Mouse (Mus musculus) heart, embryonic 13.5 days (tissue): Measurements from ENCODE around the gene Smyd1. TPM values are rescaled to one million over a fixed set of nuclear protein-coding genes. Genes with fewer than 3 reads are reported as not detected.

ENCODE experiments used
- ATAC-seq: fragments of 200-750 bp; cut with Nextera tagmentation; 2 replicates; pipeline ENCODE4 v1.8.0; 2017; ENCODE audit warnings: moderate TSS enrichment; ENCODE audit not compliant: insufficient number of reproducible peaks, low FRiP score, low TSS enrichment; ENCODE audit errors: extremely low read depth
- H3K27ac ChIP-seq: fragments of 300-500 bp; sonication (generic); replicated peaks from 2 replicates; pipeline ENCODE4 v1.5.1; 2015; ENCODE audit warnings: moderate library complexity, mild to moderate bottlenecking, inconsistent platforms
- H3K27me3 ChIP-seq: fragments of 300-500 bp; sonication (generic); replicated peaks from 2 replicates; pipeline ENCODE4 v1.6.1; 2015; ENCODE audit warnings: mild to moderate bottlenecking, inconsistent platforms
- H3K36me3 ChIP-seq: fragments of 300-500 bp; sonication (generic); 2 replicates; pipeline ENCODE4 v1.6.1; 2015; ENCODE audit warnings: mild to moderate bottlenecking, inconsistent platforms
- H3K4me1 ChIP-seq: fragments of 300-500 bp; sonication (generic); 2 replicates; pipeline ENCODE4 v1.6.1; 2015; ENCODE audit warnings: inconsistent platforms
- H3K4me2 ChIP-seq: fragments of 300-500 bp; sonication (generic); 2 replicates; pipeline ENCODE4 v1.6.1; 2015; ENCODE audit warnings: inconsistent platforms, mild to moderate bottlenecking, moderate library complexity
- H3K4me3 ChIP-seq: fragments of 300-500 bp; sonication (generic); 2 replicates; pipeline ENCODE4 v1.5.1; 2015; ENCODE audit warnings: moderate library complexity, mild to moderate bottlenecking, inconsistent platforms
- H3K9ac ChIP-seq: fragments of 300-500 bp; sonication (generic); 2 replicates; pipeline ENCODE4 v1.6.1; 2015; ENCODE audit warnings: inconsistent platforms, mild to moderate bottlenecking, moderate library complexity
- H3K9me3 ChIP-seq: fragments of 300-500 bp; sonication (generic); 2 replicates; pipeline ENCODE4 v1.6.1; 2016; ENCODE audit warnings: inconsistent platforms
- WGBS: fragments of 180-500 bp; shearing (Covaris S2); methylation state at CpG from one replicate; pipeline ENCODE4 v1.1.7; 2015; ENCODE audit warnings: mixed read lengths; 5-methylcytosine and 5-hydroxymethylcytosine counted together
- polyA plus RNA-seq: library from polyadenylated mRNA; unstranded; fragments of >200 nt; fragmentation: Nextera tagmentation; extraction: Ambion mirVana; gene quantifications from 2 replicates; pipeline ENCODE4 v1.2.1, GENCODE M21; 2015

The Smyd1 gene
- polyA plus RNA-seq, 1 experiment from 2014 or later: 90.5 TPM

- Histone ChIP-seq H3K9ac (no peak overlapping the region), H3K9me3 (no peaks in the 10 kb centered on the region), H3K4me3 (no peak overlapping the region), H3K27ac (0 out of 2 replicates have a peak overlapping the region, but pooled peaks have one; percentile 20), H3K36me3 (peaks cover 62% of the 10 kb centered on the region), H3K4me2 (no peak overlapping the region), H3K27me3 (no peaks in the 10 kb centered on the region), H3K4me1 (peaks cover 14% of the 10 kb centered on the region)
- WGBS: 80% methylated on average over 6 of the region's 6 CpGs
- no peak for ATAC-seq
Observed at GRCm38 (mm10) chr6:71236506-71236905, 85.5 kb downstream of the Smyd1 start.

- 45% methylated on average over 3 of the region's 3 CpGs for WGBS
- ATAC-seq: no peak
- Histone ChIP-seq H3K9me3 (no peaks in the 10 kb centered on the region), H3K4me1 (peaks cover 8% of the 10 kb centered on the region), H3K36me3 (peaks cover 62% of the 10 kb centered on the region), H3K27me3 (no peaks in the 10 kb centered on the region), H3K4me2 (no peak overlapping the region), H3K9ac (no peak overlapping the region), H3K27ac (no peak overlapping the region), H3K4me3 (no peak overlapping the region)
Observed at GRCm38 (mm10) chr6:71235944-71236343, 86.1 kb downstream of the Smyd1 start.

GRCm38 (mm10) chr6:71235121-71235520, 86.9 kb downstream of the Smyd1 start:
- peaks cover 65% of the 10 kb centered on the region for H3K36me3 ChIP-seq
- no peaks in the 10 kb centered on the region for H3K27me3 ChIP-seq
- WGBS: 61% methylated on average over 13 of the region's 13 CpGs

DNA sequence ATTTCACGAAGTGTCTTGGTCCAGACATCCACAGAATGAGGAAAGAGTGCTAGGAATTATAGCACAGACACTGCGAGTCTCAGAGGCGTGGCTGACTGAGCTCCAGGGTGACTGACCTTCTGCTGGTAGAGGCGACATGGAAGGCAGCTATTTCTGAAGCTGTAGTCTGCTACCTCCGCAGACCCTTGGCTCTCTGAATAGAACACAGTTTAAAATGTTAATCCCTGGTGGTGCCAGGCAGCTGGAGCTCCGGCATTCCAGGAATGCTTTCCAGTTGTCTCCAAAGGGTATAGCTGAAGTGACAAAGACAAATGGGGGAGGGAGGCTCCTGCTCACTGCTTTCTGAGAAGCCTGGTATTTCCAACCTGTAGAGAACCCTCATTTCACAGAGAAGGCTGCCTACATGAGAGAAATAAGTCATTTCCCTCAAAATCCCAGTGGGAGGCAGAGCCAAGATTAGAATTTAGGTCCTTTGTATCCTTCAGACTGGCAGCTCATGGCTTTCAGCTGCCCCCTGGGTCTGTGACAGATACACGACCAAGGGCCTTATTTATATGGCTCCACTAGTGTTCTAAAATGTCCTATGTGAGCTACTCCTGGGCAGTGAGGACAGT, 94.8 kb downstream of the Smyd1 start:
- ATAC-seq: peak; percentile 62
- peaks cover 31% of the 10 kb centered on the region for H3K36me3 ChIP-seq
- no peak overlapping the region for H3K4me3 ChIP-seq
- H3K9ac ChIP-seq: 0 out of 2 replicates have a peak overlapping the region, but pooled peaks have one; percentile 69
- peak overlapping the region; percentile 89 for H3K27ac ChIP-seq
- H3K4me1 ChIP-seq: peaks cover 48% of the 10 kb centered on the region
- 9% methylated on average over 7 of the region's 7 CpGs for WGBS
- peak overlapping the region; percentile 39 for H3K4me2 ChIP-seq
- H3K9me3 ChIP-seq: no peaks in the 10 kb centered on the region
- H3K27me3 ChIP-seq: no peaks in the 10 kb centered on the region

More at GRCm38 (mm10) chr6:71235121-71235520, 86.9 kb downstream of the Smyd1 start:
- Histone ChIP-seq H3K4me1 (0 out of 2 replicates have a peak, but pooled peaks cover 3% of the 10 kb centered on the region), H3K9ac (no peak overlapping the region), H3K4me3 (no peak overlapping the region), H3K27ac (no peak overlapping the region), H3K4me2 (no peak overlapping the region), H3K9me3 (no peaks in the 10 kb centered on the region)
- ATAC-seq: no peak

- Histone ChIP-seq H3K4me3 (no peak overlapping the region), H3K27me3 (no peaks in the 10 kb centered on the region), H3K4me1 (peaks cover 48% of the 10 kb centered on the region), H3K4me2 (peak overlapping the region; percentile 39), H3K27ac (peak overlapping the region; percentile 89), H3K9me3 (no peaks in the 10 kb centered on the region), H3K9ac (peak overlapping the region; percentile 69), H3K36me3 (peaks cover 38% of the 10 kb centered on the region)
- no peak for ATAC-seq
- WGBS: 25% methylated on average over 6 of the region's 6 CpGs
Observed at GRCm38 (mm10) chr6:71226544-71226943, 95.5 kb downstream of the Smyd1 start.

DNA sequence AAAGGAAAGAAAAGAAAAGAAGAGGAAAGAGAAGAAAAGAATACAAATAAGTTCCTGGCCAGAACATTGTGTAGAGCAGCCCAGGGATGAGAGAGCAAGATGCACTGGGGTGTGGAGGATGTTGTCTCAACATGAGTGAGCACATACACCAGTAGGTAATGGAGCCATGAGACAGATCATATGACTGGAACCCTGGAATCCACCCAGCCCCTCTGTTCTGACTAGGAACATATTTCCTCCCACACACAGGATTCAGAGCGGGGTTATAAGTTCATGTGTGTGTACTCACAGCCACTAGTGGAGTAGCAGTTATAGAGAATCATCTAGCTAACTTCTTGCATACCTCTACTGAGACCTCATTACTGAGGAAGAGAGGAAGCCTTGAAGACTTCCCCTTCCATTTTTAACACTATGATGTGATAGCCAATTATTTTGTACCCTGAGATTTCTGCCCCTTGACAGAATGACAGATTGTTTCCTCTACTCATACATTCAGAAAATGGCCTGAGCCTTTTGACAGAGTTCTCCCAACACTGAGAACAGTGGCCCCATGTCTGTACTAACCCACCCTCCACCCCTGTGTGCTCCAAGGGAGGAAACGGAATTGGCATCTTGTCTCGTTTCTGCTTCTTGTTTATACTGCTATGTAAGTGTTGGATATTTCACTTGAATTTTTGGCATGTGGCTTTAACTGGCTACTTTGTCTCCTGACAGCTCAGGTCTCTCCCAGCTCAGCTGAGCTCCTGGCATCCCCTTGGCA, 97.7 kb downstream of the Smyd1 start:
- H3K27me3 ChIP-seq: no peaks in the 10 kb centered on the region
- peaks cover 56% of the 10 kb centered on the region for H3K36me3 ChIP-seq
- H3K4me3 ChIP-seq: no peak overlapping the region
- H3K9ac ChIP-seq: no peak overlapping the region
- no peaks in the 10 kb centered on the region for H3K9me3 ChIP-seq
- H3K4me1 ChIP-seq: peaks cover 48% of the 10 kb centered on the region
- H3K4me2 ChIP-seq: no peak overlapping the region
- ATAC-seq: no peak
- H3K27ac ChIP-seq: peak overlapping the region; percentile 42; the same call in 1 of the 2 replicates
- 62% methylated on average over 3 of the region's 3 CpGs for WGBS

GRCm38 (mm10) chr6:71221501-71221900, 100.5 kb downstream of the Smyd1 start:
- peaks cover 25% of the 10 kb centered on the region for H3K4me1 ChIP-seq
- H3K9ac ChIP-seq: no peak overlapping the region
- H3K27ac ChIP-seq: no peak overlapping the region
- no peaks in the 10 kb centered on the region for H3K27me3 ChIP-seq
- no peak overlapping the region for H3K4me2 ChIP-seq
- peaks cover 72% of the 10 kb centered on the region for H3K36me3 ChIP-seq
- ATAC-seq: no peak
- no peak overlapping the region for H3K4me3 ChIP-seq
- no peaks in the 10 kb centered on the region for H3K9me3 ChIP-seq
- 78% methylated on average over 4 of the region's 4 CpGs for WGBS

DNA sequence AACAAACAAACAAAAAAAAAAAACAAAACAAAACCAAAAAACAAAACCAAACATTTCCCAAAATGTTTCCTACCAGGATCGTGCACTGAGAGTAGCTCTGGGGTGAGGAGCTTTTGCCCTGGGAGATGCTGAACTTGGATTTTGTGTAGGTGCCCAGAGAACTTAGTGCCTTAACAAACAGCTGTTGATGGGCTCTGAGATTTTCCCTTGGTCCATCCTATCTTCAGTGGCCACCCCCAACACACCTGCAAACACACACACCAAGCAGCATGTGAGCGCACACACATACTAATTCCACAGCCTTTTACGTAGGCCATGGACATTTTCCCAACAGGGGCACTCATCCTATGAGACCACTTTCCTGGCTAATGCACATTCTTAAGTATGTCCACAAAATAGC, 109.6 kb downstream of the Smyd1 start:
- peaks cover 54% of the 10 kb centered on the region for H3K36me3 ChIP-seq
- 95% methylated on average over 3 of the region's 3 CpGs for WGBS
- H3K4me2 ChIP-seq: no peak overlapping the region
- no peak overlapping the region for H3K9ac ChIP-seq
- H3K4me3 ChIP-seq: no peak overlapping the region
- H3K27me3 ChIP-seq: no peaks in the 10 kb centered on the region
- H3K4me1 ChIP-seq: no peaks in the 10 kb centered on the region
- ATAC-seq: no peak
- 0 out of 2 replicates have a peak, but pooled peaks cover 3% of the 10 kb centered on the region for H3K9me3 ChIP-seq
- no peak overlapping the region for H3K27ac ChIP-seq

DNA sequence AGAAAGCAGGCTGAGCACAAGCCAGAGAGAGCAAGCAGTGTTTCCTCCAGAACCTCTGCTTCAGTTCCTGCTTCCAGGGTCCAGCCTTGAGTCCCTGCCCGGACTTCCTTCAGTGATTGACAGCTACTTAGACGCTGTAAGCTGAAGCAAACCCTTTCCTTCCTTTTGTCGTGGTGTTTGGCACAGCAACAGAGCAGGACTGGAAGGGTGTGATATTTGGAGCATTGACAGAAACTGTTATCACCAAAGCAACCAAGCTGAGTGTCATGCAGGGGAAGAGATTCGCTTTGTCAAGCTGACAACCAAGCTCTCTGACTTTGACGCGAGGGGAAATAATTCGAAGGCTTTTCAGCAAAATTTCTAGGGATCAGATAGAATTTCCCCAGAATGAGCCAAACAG, 110.1 kb downstream of the Smyd1 start:
- Histone ChIP-seq H3K4me3 (no peak overlapping the region), H3K27me3 (no peaks in the 10 kb centered on the region), H3K9ac (no peak overlapping the region), H3K27ac (0 out of 2 replicates have a peak overlapping the region, but pooled peaks have one; percentile 3), H3K4me2 (no peak overlapping the region), H3K36me3 (peaks cover 49% of the 10 kb centered on the region), H3K9me3 (0 out of 2 replicates have a peak, but pooled peaks cover 3% of the 10 kb centered on the region), H3K4me1 (no peaks in the 10 kb centered on the region)
- WGBS: 25% methylated on average over 7 of the region's 7 CpGs
- ATAC-seq: no peak

DNA sequence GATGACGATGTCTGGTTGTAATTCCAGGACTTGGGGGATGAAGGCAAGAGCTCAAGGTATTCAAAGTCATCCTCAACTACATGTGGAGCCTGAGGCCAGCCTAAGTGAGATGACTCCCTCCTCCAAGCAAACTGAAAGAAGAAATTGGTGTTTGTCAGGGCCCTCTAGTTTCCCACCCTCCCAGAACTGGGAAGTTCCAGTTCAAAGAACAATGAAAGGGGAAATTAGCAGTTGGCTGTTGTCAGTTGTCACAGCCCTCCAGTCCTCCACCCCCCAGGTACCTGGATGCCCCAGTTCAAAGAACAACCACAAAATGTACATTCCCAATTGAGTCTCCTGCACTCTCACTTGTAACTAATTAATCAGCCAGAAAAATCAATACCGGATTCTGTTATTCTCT, 113.3 kb downstream of the Smyd1 start:
- 68% methylated on average over 2 of the region's 2 CpGs for WGBS
- H3K4me1 ChIP-seq: no peaks in the 10 kb centered on the region
- no peak overlapping the region for H3K27ac ChIP-seq
- no peak overlapping the region for H3K4me2 ChIP-seq
- no peak overlapping the region for H3K4me3 ChIP-seq
- peaks cover 18% of the 10 kb centered on the region for H3K36me3 ChIP-seq
- no peak for ATAC-seq
- H3K27me3 ChIP-seq: no peaks in the 10 kb centered on the region
- no peak overlapping the region for H3K9ac ChIP-seq
- H3K9me3 ChIP-seq: 0 out of 2 replicates have a peak, but pooled peaks cover 3% of the 10 kb centered on the region

GRCm38 (mm10) chr6:71204166-71204565, 117.9 kb downstream of the Smyd1 start:
- H3K4me3 ChIP-seq: no peak overlapping the region
- H3K9ac ChIP-seq: no peak overlapping the region
- no peak overlapping the region for H3K4me2 ChIP-seq
- WGBS: 89% methylated on average over 8 of the region's 8 CpGs
- no peak overlapping the region for H3K27ac ChIP-seq
- no peaks in the 10 kb centered on the region for H3K4me1 ChIP-seq
- no peaks in the 10 kb centered on the region for H3K36me3 ChIP-seq
- H3K9me3 ChIP-seq: no peaks in the 10 kb centered on the region
- no peak for ATAC-seq
- no peaks in the 10 kb centered on the region for H3K27me3 ChIP-seq
